Mouse (Mus musculus): ENCODE results near the gene Gm1043.

Gm1043 gene

GRCm38 (mm10) chr5:37073660-37074059, 11.5 kb upstream of the Gm1043 start:
- DNase-seq = no peak

DNA sequence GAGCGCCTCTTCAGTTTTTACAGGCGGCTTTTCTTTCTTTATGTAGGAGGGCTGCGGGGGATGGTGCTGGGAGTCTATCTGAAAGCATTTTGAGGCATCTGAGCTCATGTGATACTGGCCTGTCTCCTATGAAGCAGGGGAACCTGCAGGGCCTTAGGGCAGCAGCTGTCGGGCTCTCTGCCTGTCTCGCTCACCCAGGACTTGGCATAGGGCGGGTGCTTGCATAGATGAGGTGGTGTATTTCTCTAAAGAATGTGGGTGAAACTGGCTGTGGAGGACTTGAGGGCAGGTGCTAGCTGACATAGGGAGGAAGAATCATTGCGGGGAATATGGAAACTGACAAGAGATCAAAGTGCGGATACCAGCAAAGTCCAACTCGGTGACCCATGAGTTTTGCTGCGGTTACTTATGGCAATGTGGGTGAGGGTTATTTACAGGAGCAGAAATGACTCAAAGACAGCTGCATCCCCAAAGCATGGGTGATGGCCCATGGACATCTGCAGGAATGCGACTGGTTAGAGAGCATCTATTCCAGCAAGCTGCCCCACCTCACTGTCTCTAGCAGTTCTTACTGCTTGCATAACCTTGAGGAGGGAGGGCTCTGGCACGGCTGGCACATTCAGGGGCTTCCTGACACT, 8.4 kb upstream of the Gm1043 start:
- no peak for DNase-seq

DNA sequence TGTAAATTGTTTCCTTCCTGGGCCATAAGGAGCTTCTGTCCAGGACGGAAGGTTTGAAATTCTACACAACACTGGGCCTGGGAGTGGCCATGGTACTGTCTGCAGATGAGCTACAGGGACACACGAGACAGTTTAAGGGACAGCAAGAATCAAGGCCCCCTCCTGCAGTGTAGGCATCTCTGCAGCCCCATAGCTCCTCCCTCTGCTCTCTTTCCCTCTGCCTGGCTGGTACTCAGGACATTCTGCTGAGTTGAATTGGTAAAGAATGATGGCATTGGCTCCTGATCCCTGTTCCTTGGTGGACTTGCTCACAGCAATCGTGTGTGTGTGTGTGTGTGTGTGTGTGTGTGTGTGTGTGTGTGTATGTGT, 7.9 kb upstream of the Gm1043 start:
- DNase-seq = no peak

DNA sequence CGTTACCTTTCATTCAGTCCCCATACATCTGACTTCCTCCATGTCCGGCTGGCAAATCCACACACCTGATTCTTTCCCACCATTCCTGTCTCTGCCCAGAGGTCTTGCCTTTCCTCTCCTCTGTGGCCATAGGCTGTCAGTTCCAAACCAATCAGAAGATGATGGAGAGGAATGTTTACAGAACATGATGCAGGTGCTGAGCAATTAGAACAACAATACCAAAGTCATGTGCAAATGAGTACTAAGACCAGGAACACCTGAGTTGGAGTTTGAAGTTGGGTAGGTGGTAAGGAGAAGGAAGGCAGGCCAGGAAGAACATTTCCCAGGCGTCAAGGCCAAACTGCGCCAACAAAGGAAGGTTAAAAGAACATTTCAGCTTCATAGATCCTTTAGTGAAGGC, 5.7 kb upstream of the Gm1043 start:
- no peak for DNase-seq

DNA sequence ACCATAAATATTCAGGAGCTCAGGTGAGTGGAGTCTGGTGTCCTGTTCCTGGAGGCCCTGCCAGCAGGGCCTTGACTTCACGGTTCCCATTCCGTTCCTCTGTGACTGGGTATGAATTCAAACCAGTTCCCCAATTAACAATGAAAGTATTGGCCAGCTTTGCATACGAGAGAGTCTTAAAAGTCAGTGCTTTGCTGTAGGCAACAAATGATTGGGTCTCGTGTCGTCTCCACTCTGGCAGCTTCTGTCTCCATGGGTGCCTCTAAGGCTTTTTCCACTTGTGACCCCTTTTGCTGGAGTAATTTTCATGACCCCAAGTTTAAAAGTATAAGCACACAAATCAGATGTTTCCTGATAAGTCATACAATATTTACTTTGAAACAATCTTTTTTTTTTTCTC, 4.6 kb upstream of the Gm1043 start:
- DNase-seq = no peak

GRCm38 (mm10) chr5:37082420-37082819, 2.8 kb upstream of the Gm1043 start:
- peak; percentile 31 for DNase-seq

DNA sequence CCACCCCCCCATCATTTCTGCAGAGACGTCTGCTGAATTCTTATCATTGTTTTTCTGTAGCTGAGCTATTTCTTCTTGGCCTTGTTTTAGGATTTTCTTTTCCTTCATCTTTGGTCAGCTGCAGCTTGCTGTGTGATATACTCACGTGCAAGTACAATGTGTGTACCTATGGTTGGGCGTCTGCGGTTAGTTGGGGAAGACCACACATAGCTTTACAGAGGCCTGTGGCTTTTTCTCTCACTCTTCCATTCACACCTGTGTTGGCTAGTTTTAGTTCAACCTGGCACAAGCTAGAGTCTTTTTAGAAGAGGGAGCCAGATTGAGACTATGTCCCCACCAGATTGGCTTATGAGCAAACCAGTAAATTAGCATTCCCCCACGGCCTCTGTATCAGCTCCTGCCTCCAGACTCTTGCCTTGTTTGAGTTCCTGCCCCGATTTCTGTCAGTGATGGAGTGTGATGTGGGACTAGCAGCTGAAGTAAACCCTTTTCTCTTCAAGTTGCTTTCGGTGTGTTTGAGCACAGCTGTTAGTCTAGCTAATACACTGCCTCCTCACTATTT, 1.9 kb upstream of the Gm1043 start:
- DNase-seq = no peak

GRCm38 (mm10) chr5:37083850-37084249, 1.3 kb upstream of the Gm1043 start:
- DNase-seq = no peak

DNA sequence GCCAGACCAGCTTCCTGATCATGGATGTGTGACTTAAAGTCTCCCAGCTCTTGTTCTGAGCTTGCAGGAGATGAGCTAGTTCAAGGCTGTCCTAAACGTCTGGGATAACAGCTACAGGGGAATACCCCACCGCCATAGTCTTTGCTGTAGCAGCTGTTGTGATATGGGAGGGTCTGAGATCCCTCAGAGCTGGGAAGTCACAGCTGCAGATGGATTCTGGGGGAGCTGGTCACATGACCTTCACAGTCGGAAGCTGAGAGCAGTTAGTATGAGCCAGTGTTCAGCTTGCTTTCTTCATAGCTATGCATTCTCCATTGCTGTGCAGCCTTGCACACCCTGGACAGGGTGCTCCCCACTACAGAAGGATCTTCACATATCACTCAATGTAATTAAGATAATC, 748 bp downstream of the Gm1043 start:
- no peak for DNase-seq

- no peak for DNase-seq
Measured at GRCm38 (mm10) chr5:37087786-37088185, 2.6 kb downstream of the Gm1043 start.

- DNase-seq = no peak
Measured at GRCm38 (mm10) chr5:37088342-37089108, 3.4 kb downstream of the Gm1043 start.

DNA sequence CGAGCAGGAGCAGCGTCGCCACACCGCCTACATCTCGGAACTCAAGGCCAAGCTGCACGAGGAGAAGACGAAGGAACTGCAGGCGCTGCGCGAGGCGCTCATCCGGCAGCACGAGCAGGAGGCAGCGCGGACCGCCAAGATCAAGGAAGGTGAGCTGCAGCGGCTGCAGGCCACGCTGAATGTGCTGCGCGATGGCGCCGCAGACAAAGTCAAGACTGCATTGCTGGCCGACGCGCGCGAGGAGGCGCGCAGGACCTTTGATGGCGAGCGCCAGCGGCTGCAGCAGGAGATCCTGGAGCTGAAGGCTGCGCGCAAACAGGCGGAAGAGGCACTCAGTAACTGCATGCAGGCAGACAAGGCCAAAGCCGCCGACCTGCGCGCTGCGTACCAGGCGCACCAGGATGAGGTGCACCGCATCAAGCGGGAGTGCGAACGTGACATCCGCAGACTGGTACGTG, 6.0 kb downstream of the Gm1043 start:
- DNase-seq = no peak

- no peak for DNase-seq
Measured at GRCm38 (mm10) chr5:37094941-37095340, 9.8 kb downstream of the Gm1043 start.

DNA sequence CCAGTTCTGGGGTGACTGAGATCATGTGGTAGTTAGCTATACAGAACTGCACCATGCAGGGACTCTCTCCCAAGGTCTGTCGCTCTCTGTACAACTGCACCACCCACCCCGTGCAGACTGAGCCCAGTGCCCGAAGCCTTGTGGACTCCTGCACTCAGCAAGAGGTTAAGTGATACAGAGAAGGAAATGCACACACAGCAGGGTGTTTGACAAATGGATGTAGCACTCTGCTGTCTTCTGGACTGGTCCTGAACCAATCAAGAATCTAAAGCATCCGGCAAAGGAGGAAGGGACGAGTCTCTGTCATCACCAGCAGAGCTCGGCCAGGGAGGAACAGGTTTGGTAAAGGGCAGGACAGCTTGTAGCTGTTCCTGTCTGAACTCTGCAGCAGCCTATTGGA, 12.4 kb downstream of the Gm1043 start:
- no peak for DNase-seq

DNA sequence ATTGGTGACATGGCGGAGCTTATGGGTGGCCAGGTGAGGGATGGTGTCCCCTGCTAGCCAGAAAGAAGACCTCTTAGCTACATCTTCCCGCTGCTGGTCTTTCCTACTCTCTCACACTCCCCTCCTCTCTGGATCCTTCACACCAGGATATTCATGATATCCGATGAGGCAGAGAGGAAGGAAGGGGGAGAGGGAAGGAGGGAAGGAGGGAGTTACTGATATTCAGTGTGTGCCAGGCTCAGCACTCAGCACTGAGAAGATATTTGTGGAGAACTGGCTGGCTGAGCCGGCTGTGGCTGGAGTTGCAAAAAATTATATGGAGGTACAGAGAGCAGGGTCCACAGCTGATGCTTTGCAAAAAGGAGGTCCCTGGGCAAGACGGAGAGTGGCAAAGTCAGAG, 15.6 kb downstream of the Gm1043 start:
- no peak for DNase-seq

DNA sequence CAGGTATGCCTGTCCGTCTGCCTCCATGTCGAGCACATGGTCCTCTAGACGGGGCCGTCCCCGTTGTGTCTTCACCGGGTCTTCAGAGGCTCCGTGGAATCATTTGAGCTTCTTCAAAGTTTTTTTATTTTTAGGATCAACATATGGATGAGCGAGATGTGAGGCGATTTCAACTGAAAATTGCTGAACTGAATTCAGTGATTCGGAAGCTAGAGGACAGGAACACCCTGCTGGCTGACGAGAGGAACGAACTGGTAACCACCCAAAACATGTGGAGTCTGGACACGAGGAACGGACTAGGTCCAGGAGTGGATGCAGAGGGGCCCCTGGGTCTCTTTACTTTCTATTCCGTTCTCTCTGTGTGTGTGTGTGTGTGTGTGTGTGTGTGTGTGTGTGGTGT, 16.5 kb downstream of the Gm1043 start:
- DNase-seq = no peak

GRCm38 (mm10) chr5:37102056-37102455, 16.9 kb downstream of the Gm1043 start:
- no peak for DNase-seq

- no peak for DNase-seq
Measured at GRCm38 (mm10) chr5:37105531-37106456, 20.6 kb downstream of the Gm1043 start.

- no peak for DNase-seq
Measured at GRCm38 (mm10) chr5:37107111-37107510, 21.9 kb downstream of the Gm1043 start.

GRCm38 (mm10) chr5:37107611-37108010, 22.4 kb downstream of the Gm1043 start:
- no peak for DNase-seq

GRCm38 (mm10) chr5:37109280-37109849, 24.2 kb downstream of the Gm1043 start:
- peak; percentile 29 for DNase-seq

DNA sequence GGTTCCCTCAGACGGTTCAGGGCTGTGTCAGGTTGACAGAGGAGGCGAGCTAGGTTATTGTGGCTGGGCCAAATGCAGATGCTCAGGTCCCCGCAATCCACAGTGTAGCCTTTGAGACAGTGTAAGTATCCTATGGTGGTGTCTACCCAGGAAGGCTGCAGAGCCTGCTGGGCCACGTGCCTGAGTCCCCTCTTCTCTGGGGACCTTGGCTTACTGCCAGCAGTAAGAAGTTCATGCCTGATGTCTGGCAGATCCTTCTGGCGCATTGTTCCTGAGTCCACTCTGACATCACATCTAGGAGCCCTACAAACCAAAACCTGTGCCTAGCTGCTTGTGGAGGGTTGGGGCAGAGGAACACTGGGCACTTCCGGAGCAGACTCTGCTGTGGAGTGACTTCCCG, 27.2 kb downstream of the Gm1043 start:
- DNase-seq = no peak

GRCm38 (mm10) chr5:37117126-37117525, 32.0 kb downstream of the Gm1043 start:
- DNase-seq = no peak
